Mouse (Mus musculus) heart, postnatal 25 days (tissue): ENCODE results near the gene Usp54. TPM values are rescaled to one million over a fixed set of nuclear protein-coding genes. Genes with fewer than 3 reads are reported as not detected.
A peak's percentile ranks its signal among the peaks of the same experiment; 100 is the strongest.

Experiments
- DNase-seq: peaks from one replicate; pipeline ENCODE4 v3.0.0; 2022; ENCODE audit warnings: low spot score
- intact Hi-C: fragments of 180-260 bp; cut with DNase I; formaldehyde crosslinking; loops from one replicate; pipeline ENCODE4 v1.15.1; 2025
- microRNA-seq: library from miRNA; unstranded; fragments of <30 nt; microRNA quantifications from one replicate; pipeline ENCODE4 v1.2.0, GENCODE M21; 2022
- total RNA-seq, 2 experiments: library from RNA; stranded (reverse); gene quantifications; 2 replicates each; pipeline ENCODE4 v1.2.3; 2021

Gene Usp54
- total RNA-seq, 2 experiments from 2014 or later: 16.6 to 17.6 TPM

- peak; percentile 87 for DNase-seq
- intact Hi-C loops: loop anchor here (5.0 kb wide), 1 partner anchor 148 kb away; no protein-coding TSS in a partner anchor
Observed at GRCm38 (mm10) chr14:20545529-20546331, 95.1 kb downstream of the Usp54 start.

- no peak for DNase-seq
- intact Hi-C loops: loop anchor here (5.0 kb wide), 1 partner anchor 147 kb away; no protein-coding TSS in a partner anchor
Observed at GRCm38 (mm10) chr14:20544467-20545411, 96.1 kb downstream of the Usp54 start.

GRCm38 (mm10) chr14:20529643-20530042 is 111.2 kb downstream of the Usp54 start:
- DNase-seq: no peak
- intact Hi-C loops: no loop called here

- intact Hi-C loops: no loop called here
- no peak for DNase-seq
Observed at GRCm38 (mm10) chr14:20520179-20520578, 120.7 kb downstream of the Usp54 start.

- intact Hi-C loops: no loop called here
- DNase-seq: no peak
Observed at GRCm38 (mm10) chr14:20508424-20508823, 132.4 kb downstream of the Usp54 start.

- intact Hi-C loops: no loop called here
- no peak for DNase-seq
Observed at GRCm38 (mm10) chr14:20502966-20503365, 137.9 kb downstream of the Usp54 start.

GRCm38 (mm10) chr14:20499982-20500381 is 140.9 kb downstream of the Usp54 start:
- intact Hi-C loops: no loop called here
- no peak for DNase-seq

Small RNAs within 50 kb of the gene (microRNA-seq; reads per million reads assigned to microRNA genes)
- gene Mir6946: 1.1 reads per million

Other genes starting within 250 kb of the Usp54 start
- gene Mrps16, start 247.4 kb downstream of the Usp54 start, total RNA-seq: 10 to 100 TPM; 72.6 to 81.0 TPM
- gene Cfap70, start 188.8 kb downstream of the Usp54 start, total RNA-seq: not detected
- gene Anxa7, start 160.9 kb downstream of the Usp54 start, total RNA-seq: 10 to 100 TPM; 49.8 to 54.1 TPM
- gene Mss51, start 144.2 kb downstream of the Usp54 start, total RNA-seq: under 1 TPM; 0.36 to 0.49 TPM
- gene Ppp3cb, start 94.5 kb downstream of the Usp54 start, total RNA-seq: 10 to 100 TPM; 62.4 to 64.3 TPM
- under 1 TPM; 0.39 to 0.67 TPM for gene Myoz1, start 15.5 kb upstream of the Usp54 start, total RNA-seq
- 100 to 1,000 TPM; 128 to 138 TPM for gene Synpo2l, start 27.3 kb upstream of the Usp54 start, total RNA-seq
- gene Sec24c, start 33.2 kb upstream of the Usp54 start, total RNA-seq: 100 to 1,000 TPM in 1 of 2 experiments, 10 to 100 TPM in 1; 96.8 to 107 TPM
- gene Fut11, start 53.9 kb upstream of the Usp54 start, total RNA-seq: 1 to 10 TPM; 6.0 to 7.4 TPM
- gene Chchd1, start 61.9 kb upstream of the Usp54 start, total RNA-seq: 100 to 1,000 TPM; 120 to 126 TPM
- 10 to 100 TPM; 46.6 to 47.6 TPM for gene Zswim8, start 66.5 kb upstream of the Usp54 start, total RNA-seq
- 10 to 100 TPM; 10.0 to 12.6 TPM for gene Ndst2, start 93.5 kb upstream of the Usp54 start, total RNA-seq
- gene Camk2g, start 153.0 kb upstream of the Usp54 start, total RNA-seq: 10 to 100 TPM; 50.4 to 59.5 TPM
- gene Plau, start 195.6 kb upstream of the Usp54 start, total RNA-seq: 1 to 10 TPM; 4.5 to 4.6 TPM